Mouse (Mus musculus) CD4-positive, CD25-positive, alpha-beta regulatory T cell, adult 4 months (primary cell): Measurements from ENCODE around the gene Exph5. TPM values are rescaled to one million over a fixed set of nuclear protein-coding genes. Genes with fewer than 3 reads are reported as not detected.

Experiments used
- ATAC-seq: one replicate; pipeline ENCODE4 v1.8.0; 2017
- polyA plus RNA-seq, 2 experiments: library from polyadenylated mRNA; unstranded; fragments of 100-300 nt; shearing (Covaris generic); gene quantifications; one replicate each; pipeline ENCODE4 v1.2.1; 2017

The Exph5 gene
- polyA plus RNA-seq = 1 to 10 TPM; 1.5 TPM

GRCm38 (mm10) chr9:53301269-53301720 is at the start of gene Exph5:
TSS of gene Exph5 (plus strand) at chr9:53301670.
- peak; percentile 84 for ATAC-seq

DNA sequence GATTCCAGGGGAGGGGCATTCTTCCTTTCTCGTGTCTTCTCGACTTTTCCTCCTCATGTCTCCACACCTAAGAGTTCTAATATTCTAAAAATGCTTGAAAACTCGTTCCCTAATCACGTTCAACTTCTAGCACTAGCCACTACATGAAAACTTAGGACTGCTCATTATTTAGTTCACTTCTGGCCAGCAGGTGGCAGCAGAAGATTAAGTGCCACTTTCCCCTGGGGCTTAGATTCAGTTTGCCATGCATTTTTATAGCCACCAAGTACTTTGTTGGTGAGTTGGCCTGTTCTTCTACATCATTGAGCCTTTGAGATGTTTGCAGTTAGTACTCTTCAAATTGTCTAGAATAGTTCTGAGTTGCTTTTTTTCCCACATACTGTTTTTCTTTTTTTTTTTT is 47.1 kb upstream of the Exph5 start:
- peak; percentile 91 for ATAC-seq

DNA sequence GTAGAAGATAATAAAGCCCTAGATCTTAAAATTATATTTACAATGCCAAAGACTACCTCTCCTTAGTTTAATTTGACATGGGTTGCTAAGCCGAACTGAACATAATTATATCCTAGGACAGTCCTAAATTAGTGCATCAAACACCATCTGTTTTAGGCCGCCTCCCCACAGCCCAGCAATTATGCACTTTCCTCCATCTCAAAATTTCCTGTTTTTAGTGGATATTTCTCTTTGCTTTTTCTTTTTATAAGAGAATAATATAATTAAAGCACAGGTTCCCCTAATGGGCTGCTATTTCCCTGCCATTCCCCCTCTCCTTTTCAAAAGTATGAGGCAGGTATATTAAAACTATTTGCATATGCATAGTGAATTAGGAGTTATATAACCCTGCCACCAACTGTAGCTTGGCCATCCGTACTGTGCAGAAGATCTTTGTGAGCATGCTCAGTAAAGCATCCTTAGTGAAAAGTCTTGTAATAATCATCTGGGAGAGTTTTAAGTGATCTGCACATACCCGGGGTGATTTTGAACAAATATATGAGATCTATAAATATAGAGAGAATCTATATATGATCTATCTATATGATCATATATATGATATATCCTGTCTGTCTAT is 44.7 kb upstream of the Exph5 start:
- no peak for ATAC-seq

- ATAC-seq = no peak
These were observed 43.7 kb upstream of the Exph5 start for GRCm38 (mm10) chr9:53257772-53258171.

GRCm38 (mm10) chr9:53258199-53258598 is 43.3 kb upstream of the Exph5 start:
- no peak for ATAC-seq

- ATAC-seq = no peak
These were observed 37.1 kb upstream of the Exph5 start for GRCm38 (mm10) chr9:53264387-53264786.

DNA sequence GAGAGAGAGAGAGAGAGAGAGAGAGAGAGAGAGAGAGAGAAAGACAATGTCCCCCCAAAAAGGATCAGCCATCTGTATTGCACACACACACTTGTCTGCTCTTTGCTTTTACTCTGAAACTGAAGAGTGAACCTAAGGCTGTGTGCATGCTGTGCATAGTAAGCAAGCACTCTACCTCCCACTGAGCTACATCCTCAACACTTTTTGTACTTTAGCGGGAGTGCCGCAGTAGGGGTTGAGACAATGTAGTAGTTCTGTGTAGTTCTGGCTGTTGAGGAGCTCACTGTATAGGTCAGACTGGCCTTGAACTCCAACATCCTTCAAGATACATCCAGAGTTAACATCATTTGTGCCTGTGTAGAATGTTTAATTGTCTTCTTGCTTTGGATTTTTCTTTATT is 35.9 kb upstream of the Exph5 start:
- no peak for ATAC-seq

DNA sequence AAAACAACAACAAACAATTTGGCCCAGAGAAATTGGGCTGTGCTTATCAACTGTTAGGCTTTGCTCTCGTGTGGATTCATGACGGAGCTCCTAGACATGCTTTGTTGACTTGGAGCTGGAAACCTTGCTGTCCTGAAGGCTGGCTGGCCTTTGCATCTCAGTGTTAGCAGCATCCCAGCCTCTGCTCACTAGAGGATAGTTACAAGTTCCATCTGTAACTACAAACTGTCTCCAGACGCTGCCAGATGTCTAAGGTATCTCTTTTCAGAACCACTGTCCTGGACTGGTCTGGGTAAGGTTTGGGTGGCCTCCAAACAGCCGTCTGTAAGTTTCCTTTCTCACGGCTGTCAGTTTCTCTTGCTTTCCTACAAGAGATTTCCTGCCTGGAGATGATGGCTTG is 33.4 kb upstream of the Exph5 start:
- ATAC-seq = no peak

GRCm38 (mm10) chr9:53268731-53269465 is 32.6 kb upstream of the Exph5 start:
- ATAC-seq = no peak

DNA sequence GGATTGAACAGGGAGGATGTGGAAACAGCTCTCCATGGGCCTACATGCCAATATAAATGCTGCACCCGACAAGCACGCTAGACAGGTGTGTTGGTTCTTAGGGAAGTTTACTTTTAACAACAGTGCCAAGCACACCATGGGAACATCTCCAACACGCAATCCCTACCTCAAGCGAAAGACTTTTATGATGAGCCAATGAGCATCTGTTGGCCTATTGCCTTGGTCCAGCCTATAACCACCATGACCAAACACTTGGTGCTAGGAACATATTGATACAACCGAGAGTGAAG is 32.1 kb upstream of the Exph5 start:
- ATAC-seq = no peak

DNA sequence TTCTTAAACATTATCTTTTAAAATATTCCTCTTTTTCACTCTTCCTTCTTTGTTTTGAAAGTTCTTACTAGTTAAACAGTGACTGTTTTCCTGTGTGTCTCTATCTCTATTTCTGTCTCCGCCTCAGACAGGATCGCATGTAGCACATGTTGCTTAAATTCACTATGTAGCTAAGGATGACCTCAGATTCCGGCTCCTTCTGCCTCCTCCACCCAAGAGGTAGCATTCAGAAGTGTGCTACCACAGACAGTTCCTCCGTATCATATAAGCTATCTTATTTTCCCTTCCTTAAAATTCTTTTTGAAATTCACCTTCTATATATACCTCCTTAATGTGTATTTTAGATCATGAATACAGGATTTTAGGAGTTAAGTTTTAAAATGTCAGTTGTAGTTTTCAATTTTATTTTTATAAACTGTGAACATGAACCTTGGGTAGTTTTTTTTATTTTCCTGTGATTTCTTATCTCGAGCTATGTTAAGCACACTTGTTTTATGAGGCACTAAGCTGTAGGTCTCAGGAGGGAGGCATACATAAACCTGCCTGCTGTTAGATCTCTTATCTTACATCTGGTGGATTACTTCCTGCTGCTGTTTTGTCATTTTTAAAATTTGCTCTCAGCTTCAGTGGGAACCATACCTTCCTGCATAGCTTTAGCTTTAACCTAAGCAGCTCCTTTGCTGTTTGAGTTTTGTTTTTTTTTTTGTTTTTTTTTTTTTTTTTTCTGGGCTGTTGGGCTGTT is 30.0 kb upstream of the Exph5 start:
- ATAC-seq = peak; percentile 83

DNA sequence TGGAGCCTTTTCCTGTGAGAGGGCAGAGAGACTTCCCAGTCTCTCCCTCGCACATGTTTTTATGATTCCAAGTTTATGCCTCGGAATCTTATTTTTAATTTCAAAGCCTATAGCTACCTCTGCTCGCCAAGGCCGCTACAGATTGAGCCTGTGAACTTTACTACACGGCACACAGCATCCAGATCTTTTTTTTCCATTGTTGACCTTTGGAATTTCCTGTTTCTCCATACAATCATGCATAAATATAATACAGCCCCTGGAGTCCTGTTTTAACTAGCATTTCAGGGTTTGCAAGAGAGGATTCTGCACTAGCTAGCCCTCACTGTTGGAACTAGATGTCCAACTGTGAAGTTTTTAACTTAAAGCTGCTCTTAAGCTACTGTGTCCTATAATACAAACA is 29.3 kb upstream of the Exph5 start:
- no peak for ATAC-seq

GRCm38 (mm10) chr9:53272714-53273113 is 28.8 kb upstream of the Exph5 start:
- ATAC-seq = no peak

DNA sequence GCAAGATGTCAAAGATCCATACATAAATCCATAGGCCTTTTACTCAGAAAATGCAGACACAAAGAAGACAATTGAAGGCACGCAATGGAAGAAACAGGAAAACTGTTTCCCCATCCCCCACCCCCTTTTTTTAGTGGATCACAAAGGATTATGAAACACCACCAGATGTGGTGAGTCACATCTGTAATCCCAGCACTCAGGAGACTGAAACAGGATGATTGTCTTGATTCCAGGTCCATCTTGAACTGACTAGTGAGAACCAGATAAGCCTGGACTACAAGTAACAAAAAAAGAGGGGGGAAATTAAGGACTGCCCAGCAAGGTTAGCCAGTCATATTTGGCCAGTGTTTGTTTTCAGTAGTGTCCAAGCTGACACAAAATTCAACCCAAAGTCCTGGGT is 25.1 kb upstream of the Exph5 start:
- no peak for ATAC-seq

GRCm38 (mm10) chr9:53278997-53279396 is 22.5 kb upstream of the Exph5 start:
- ATAC-seq = no peak

GRCm38 (mm10) chr9:53286793-53287192 is 14.7 kb upstream of the Exph5 start:
- no peak for ATAC-seq

DNA sequence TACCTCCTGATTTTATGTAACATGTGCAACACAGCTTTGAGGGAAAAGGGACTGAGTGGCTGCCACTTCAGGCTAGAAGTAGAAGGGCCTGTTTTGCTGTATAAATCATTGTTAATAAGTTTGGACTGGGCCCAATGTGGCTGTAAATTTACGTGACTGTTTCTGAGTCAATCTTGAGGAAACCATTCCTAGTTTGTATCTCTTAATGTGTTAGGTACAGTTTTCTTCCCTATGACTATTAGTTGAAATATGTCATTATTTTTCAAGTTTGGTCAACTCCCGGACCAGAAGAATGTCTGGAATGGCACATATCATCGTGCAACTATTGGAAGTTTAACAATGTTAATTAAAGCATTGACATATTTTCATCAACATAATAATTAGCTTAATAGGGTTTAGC is 11.5 kb upstream of the Exph5 start:
- no peak for ATAC-seq

GRCm38 (mm10) chr9:53292833-53293232 is 8.6 kb upstream of the Exph5 start:
- ATAC-seq = no peak

DNA sequence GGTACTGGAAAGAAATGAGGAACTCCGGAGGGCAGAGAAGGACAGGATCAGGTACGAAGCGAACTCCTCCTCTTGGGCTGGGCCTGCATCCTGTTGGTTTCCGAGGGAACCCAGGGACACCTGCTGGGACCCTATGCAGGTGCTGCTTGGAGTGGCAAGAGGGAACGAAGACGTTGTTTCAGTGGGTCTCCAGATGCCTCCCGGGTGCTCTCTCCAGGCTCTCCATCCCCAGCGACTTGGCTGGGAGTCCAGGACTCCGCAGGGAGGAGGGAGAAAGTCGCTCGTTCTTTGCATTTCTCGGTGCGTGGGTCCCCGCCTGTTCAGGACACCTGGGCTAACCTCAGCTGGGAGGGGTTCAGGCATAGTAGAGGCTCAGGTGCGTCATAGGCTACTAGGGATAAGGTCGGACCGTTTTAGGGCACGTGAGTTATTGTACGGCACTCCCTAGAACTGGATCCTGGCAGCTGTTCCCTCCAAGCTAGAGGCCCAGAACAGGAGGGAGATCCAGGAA is 386 bp downstream of the Exph5 start:
- ATAC-seq = peak; percentile 60

- ATAC-seq = no peak
These were observed 945 bp downstream of the Exph5 start for GRCm38 (mm10) chr9:53302415-53302814.

GRCm38 (mm10) chr9:53307904-53308303 is 6.4 kb downstream of the Exph5 start:
- ATAC-seq = no peak

GRCm38 (mm10) chr9:53312981-53313380 is 11.5 kb downstream of the Exph5 start:
- no peak for ATAC-seq

DNA sequence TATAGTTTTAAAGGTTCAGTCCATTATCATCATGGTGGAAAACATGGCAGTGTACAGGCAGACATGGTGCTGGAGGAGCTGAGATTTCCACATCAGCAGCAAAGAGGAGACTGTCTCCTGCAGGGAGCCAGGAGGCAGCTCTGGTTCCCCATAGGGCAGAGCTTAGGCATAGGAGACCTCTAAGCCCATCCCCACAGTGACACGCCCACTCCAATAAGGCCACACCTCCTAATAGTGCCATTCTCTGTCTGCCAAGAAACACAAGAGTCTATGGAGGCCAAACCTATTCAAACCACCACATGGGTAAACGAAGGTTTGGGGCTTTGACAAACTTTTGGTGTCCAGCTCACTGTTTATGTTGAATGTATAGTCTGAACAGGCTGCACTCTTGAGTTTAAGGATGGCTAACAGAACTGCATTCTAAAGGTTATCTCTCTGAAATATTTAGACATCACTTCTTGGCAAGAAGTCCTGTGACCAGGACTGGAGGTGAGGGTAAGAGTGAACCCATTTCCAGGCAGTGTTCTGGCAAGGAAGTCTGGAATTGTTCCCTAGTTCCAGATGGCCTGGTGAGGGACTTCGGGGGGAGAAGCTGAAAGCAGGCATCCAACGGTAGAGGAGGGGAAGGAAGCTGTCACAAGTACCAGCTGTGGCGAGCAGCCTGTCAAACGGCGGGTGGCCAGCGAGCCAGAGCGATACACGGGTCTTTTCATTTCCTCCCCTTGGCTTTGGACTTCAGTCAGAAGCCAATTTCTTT is 19.6 kb downstream of the Exph5 start:
- ATAC-seq = no peak
